Mouse (Mus musculus) ovary, postnatal 14 days (tissue): ENCODE data around the gene Traf7.
A peak's percentile ranks its signal among the peaks of the same experiment; 100 is the strongest.

Experiments
- DNase-seq: peaks from one replicate; pipeline ENCODE4 v3.0.0; 2022; ENCODE audit warnings: low spot score

Gene Traf7

GRCm38 (mm10) chr17:24527723-24528559 is at the start of gene Traf7:
Traf7 (minus strand) TSS chr17:24527938.
- peak; percentile 81 for DNase-seq

- DNase-seq = no peak
These were observed 46.1 kb upstream of the Traf7 start for GRCm38 (mm10) chr17:24573811-24574210.

GRCm38 (mm10) chr17:24572651-24573245 is 45.0 kb upstream of the Traf7 start:
- no peak for DNase-seq

GRCm38 (mm10) chr17:24569837-24570236 is 42.1 kb upstream of the Traf7 start:
- no peak for DNase-seq

- no peak for DNase-seq
These were observed 39.5 kb upstream of the Traf7 start for GRCm38 (mm10) chr17:24567034-24567779.

- no peak for DNase-seq
These were observed 38.1 kb upstream of the Traf7 start for GRCm38 (mm10) chr17:24565792-24566191.

GRCm38 (mm10) chr17:24565092-24565491 is 37.4 kb upstream of the Traf7 start:
- no peak for DNase-seq

GRCm38 (mm10) chr17:24564422-24564821 is 36.7 kb upstream of the Traf7 start:
- DNase-seq = no peak

- no peak for DNase-seq
These were observed 35.9 kb upstream of the Traf7 start for GRCm38 (mm10) chr17:24563638-24564037.

- DNase-seq = no peak
These were observed 33.9 kb upstream of the Traf7 start for GRCm38 (mm10) chr17:24561592-24561991.

- no peak for DNase-seq
These were observed 32.7 kb upstream of the Traf7 start for GRCm38 (mm10) chr17:24560301-24561028.

- no peak for DNase-seq
These were observed 31.4 kb upstream of the Traf7 start for GRCm38 (mm10) chr17:24559146-24559545.

- DNase-seq = no peak
These were observed 30.9 kb upstream of the Traf7 start for GRCm38 (mm10) chr17:24558600-24559099.

- DNase-seq = no peak
These were observed 29.4 kb upstream of the Traf7 start for GRCm38 (mm10) chr17:24557091-24557490.

GRCm38 (mm10) chr17:24551050-24551444 is 23.3 kb upstream of the Traf7 start:
- DNase-seq = no peak

- peak; percentile 57 for DNase-seq
These were observed 22.8 kb upstream of the Traf7 start for GRCm38 (mm10) chr17:24550416-24551049.

GRCm38 (mm10) chr17:24549618-24550415 is 22.1 kb upstream of the Traf7 start, which contains the start of gene Pkd1:
Pkd1 (plus strand) TSS chr17:24549834.
- peak; percentile 99 for DNase-seq

- DNase-seq = no peak
These were observed 21.3 kb upstream of the Traf7 start for GRCm38 (mm10) chr17:24548921-24549617.

- DNase-seq = no peak
These were observed 20.7 kb upstream of the Traf7 start for GRCm38 (mm10) chr17:24548435-24548834.

GRCm38 (mm10) chr17:24546234-24546633 is 18.5 kb upstream of the Traf7 start:
- DNase-seq = no peak
